Mouse (Mus musculus): Measurements from ENCODE around the gene Caskin1.

GRCm38 (mm10) chr17:24529883-24530282, 41.5 kb downstream of the Caskin1 start:
- TF ChIP-seq CTCF (IDR thresholded peaks at IDR 0.05; ENCODE audit: borderline replicate concordance, insufficient read depth, low read length) (no peak), POLR2A (IDR thresholded peaks at IDR 0.05; ENCODE audit: low read depth, low read length) (peak; percentile 45; the same call in 1 of the 2 replicates)

Data from embryonic fibroblast, embryonic 13.5 days (primary cell).